Mouse (Mus musculus) forebrain, postnatal 0 days (tissue): ENCODE results near the gene Cops7a. TPM values are rescaled to one million over a fixed set of nuclear protein-coding genes. Genes with fewer than 3 reads are reported as not detected.

Source experiments
- ATAC-seq: fragments of 200-750 bp; cut with Nextera tagmentation; 2 replicates; pipeline ENCODE4 v1.8.0; 2017; ENCODE audit warnings: mild to moderate bottlenecking, moderate library complexity
- DNase-seq: peaks from one replicate; pipeline ENCODE4 v3.0.0-alpha.2; 2015
- H3K27ac ChIP-seq: fragments of 300-500 bp; sonication (generic); 2 replicates; pipeline ENCODE4 v1.5.1; 2014; ENCODE audit warnings: low read depth, mild to moderate bottlenecking, antibody characterized with exemption, low read length, moderate library complexity, mixed read lengths
- H3K27me3 ChIP-seq: fragments of 300-500 bp; sonication (generic); 2 replicates; pipeline ENCODE4 v1.6.1; 2014; ENCODE audit warnings: mild to moderate bottlenecking, low read length, mixed read lengths; ENCODE audit not compliant: insufficient read depth
- H3K36me3 ChIP-seq: fragments of 300-500 bp; sonication (generic); 2 replicates; pipeline ENCODE4 v1.6.1; 2014; ENCODE audit warnings: mild to moderate bottlenecking, moderate library complexity; ENCODE audit not compliant: insufficient read depth
- H3K4me1 ChIP-seq: fragments of 300-500 bp; sonication (generic); 2 replicates; pipeline ENCODE4 v1.6.1; 2014; ENCODE audit warnings: antibody characterized with exemption; ENCODE audit not compliant: insufficient read depth
- H3K4me2 ChIP-seq: fragments of 300-500 bp; sonication (generic); 2 replicates; pipeline ENCODE4 v1.6.1; 2014; ENCODE audit warnings: low read depth, mild to moderate bottlenecking, moderate library complexity
- H3K4me3 ChIP-seq: fragments of 300-500 bp; sonication (generic); 2 replicates; pipeline ENCODE4 v1.5.1; 2014; ENCODE audit warnings: low read depth, low read length, mixed read lengths
- H3K9ac ChIP-seq: fragments of 300-500 bp; sonication (generic); 2 replicates; pipeline ENCODE4 v1.6.1; 2014; ENCODE audit warnings: mild to moderate bottlenecking
- H3K9me3 ChIP-seq: fragments of 300-500 bp; sonication (generic); 2 replicates; pipeline ENCODE4 v1.6.1; 2016; ENCODE audit warnings: low read length
- CTCF ChIP-seq: sonication (generic); IDR thresholded peaks from 2 replicates; pipeline ENCODE4 v1.5.1; 2016; ENCODE audit warnings: antibody characterized with exemption, control low read depth, low read depth
- WGBS: fragments of 180-500 bp; shearing (Covaris S2); extraction: QIAGEN DNeasy Blood & Tissue Kit; methylation state at CpG from one replicate; pipeline ENCODE4 v1.1.7; 2014; 5-methylcytosine and 5-hydroxymethylcytosine counted together
- polyA plus RNA-seq: library from polyadenylated mRNA; unstranded; fragments of >200 nt; fragmentation: Nextera tagmentation; extraction: Ambion mirVana; gene quantifications from 2 replicates; pipeline ENCODE4 v1.2.1, GENCODE M21; 2015
- total RNA-seq: library from RNA; depleted of rRNA; stranded (reverse); fragments of >200 nt; gene quantifications from 2 replicates; pipeline ENCODE4 v1.2.3, GENCODE M21; 2014

Cops7a gene
- total and polyA plus RNA-seq, 2 experiments from 2014 or later: 87.8 to 117 TPM

DNA sequence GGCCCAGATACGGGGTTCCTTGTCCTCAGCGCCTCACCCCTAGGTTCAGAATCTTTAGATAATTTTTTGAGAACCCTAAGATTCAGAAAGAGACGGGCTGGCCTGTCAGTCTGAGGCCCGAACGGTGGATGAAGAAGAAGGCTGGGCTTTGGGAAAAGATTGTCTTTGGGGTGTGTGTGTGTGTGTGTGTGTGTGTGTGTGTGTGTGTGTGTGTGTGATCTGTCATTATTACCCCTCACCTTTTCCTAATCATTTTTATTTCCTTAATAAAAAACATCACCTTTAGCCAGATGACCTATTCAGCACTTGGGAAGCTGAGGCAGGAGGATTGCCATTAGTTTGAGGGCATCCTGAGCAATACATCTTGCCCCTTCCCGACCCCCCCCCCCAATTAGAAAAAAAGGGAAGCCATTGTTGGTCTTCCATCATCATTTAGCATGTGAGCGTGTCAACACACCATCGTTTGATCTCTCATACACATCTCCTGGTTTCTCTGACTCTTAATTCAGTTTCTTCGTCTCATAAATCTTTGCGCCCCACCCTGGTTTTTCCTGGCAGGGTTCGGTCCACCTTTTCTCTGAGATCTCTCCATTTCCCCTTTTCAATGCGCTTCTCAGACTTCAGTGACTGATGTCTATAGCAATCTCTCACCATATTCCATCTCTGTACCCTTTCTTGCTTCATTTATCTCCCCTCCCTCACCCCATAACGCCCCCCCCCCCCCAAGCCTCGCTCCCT is 46.3 kb downstream of the Cops7a start:
- H3K4me2 ChIP-seq: peak overlapping the region; percentile 96
- peak overlapping the region; percentile 100 for H3K27ac ChIP-seq
- no peaks in the 10 kb centered on the region for H3K9me3 ChIP-seq
- H3K4me1 ChIP-seq: peaks cover 15% of the 10 kb centered on the region; the same call in 1 of the 2 replicates
- peaks cover 8% of the 10 kb centered on the region for H3K36me3 ChIP-seq
- no peaks in the 10 kb centered on the region for H3K27me3 ChIP-seq
- DNase-seq: no peak
- peak overlapping the region; percentile 100 for H3K9ac ChIP-seq
- peak overlapping the region; percentile 100 for H3K4me3 ChIP-seq
- ATAC-seq: no peak
- no peak for TF ChIP-seq CTCF
- 13% methylated on average over 13 of the region's 14 CpGs for WGBS

DNA sequence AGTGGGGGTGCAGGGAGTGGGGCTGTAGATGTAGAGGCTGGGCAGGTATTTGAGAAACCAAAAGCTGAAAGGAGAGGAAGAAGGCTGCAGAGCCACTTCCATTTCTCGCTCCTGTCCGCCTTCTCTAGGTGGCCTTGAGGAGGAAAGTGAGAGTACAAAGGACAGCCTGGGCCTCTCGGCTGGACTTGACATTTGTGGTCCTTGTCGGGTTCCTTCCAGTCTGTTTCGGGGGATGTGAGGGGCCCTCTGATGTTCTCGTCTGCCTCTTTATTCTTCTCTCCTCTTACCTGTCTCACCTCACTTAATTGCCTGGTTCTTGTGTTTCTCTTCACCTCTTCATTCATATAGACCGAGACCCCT is 47.0 kb downstream of the Cops7a start:
- Histone ChIP-seq H3K27me3 (no peaks in the 10 kb centered on the region), H3K9me3 (no peaks in the 10 kb centered on the region), H3K27ac (peak overlapping the region; percentile 100), H3K4me2 (peak overlapping the region; percentile 96), H3K36me3 (peaks cover 14% of the 10 kb centered on the region), H3K4me3 (peak overlapping the region; percentile 100), H3K9ac (peak overlapping the region; percentile 100), H3K4me1 (peaks cover 15% of the 10 kb centered on the region; the same call in 1 of the 2 replicates)
- no peak for DNase-seq
- WGBS: 6% methylated on average over 7 of the region's 7 CpGs
- no peak for TF ChIP-seq CTCF
- no peak for ATAC-seq

DNA sequence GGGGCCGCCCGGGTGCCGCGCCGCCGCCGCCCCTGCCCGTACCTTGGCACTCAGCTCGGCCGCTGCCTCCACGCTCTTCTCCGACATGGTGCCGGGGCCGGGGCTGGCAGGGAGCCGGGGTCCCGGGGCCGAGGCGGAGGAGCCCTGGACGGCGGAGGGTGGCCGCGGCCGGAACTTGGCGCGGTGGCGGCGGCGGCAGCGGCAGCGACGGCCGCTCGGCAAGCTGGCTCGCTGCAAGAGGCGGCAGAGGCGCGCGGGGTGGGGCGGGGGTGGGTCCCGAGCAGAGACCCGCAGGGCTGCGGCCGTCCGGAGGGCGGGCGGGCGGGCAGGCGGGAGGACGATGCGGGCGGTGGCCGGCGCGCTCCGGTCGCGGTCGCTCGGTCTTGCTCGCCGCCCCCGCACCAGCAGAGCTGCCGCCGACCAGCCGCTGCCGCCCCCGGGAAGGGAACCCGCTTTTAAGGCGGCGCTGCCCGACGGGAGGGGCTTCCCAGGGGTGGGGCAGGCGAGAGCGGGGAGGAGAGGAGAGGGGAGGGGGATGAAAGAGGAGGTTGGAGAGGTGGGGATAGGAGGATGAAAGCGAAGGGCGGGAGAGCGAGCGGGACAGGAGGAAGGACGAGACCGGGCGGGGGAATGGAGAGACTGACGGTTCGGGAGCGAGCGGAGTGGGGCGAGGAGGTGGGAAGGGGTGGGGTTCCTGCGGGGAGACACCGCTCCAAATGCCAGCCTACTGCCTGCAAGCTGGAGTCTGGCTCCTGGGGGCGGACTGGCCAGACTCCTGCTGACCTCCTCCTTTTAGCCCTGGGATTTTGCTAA is 47.6 kb downstream of the Cops7a start:
- Histone ChIP-seq H3K4me3 (peak overlapping the region; percentile 100), H3K4me2 (peak overlapping the region; percentile 96), H3K27me3 (no peaks in the 10 kb centered on the region), H3K9ac (peak overlapping the region; percentile 100), H3K4me1 (peaks cover 15% of the 10 kb centered on the region; the same call in 1 of the 2 replicates), H3K36me3 (peaks cover 20% of the 10 kb centered on the region), H3K9me3 (no peaks in the 10 kb centered on the region), H3K27ac (peak overlapping the region; percentile 100)
- ATAC-seq (peak; percentile 74), DNase-seq (peak; percentile 95)
- 3% methylated on average over 35 of the region's 89 CpGs for WGBS
- TF ChIP-seq CTCF: no peak

DNA sequence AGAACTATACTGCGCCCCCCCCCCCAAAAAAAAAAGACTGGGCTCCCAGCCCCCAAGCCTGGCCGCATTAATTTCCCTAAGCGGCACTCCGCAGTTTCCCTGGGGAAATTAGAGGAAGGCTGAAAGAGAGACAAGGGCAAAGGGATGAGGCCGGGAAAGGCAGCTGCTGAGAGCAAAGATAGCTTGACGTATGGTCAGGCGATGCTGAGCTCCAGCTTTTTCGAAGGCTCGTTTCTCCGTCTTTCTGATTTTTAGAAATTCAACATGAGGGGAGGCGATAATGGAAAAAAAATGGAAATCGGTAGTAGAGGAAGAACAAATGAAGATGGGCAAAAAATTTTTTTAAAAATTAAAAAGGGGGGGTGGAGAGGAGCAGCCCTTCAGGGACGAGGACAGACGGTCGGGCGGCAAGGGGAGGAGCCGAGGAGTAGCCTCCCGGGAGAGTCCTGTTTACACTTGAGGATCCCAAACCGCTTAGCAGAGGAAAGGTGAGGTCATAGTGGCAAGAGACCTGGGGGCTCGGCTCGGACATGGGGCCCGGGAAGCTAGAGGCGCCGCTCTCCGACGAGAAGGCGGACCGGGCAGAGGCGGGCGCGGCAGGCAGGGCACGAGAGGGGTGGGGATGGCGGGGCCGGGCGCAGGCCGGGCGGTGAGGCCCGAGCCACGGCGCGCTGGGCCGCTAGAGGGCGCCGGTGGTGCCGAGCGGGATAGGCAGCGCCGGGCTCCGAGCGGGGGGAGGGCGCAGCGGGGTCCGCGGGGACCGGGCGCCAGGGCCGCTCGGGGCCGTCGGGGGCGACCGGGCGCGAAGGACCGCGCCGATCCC is 48.4 kb downstream of the Cops7a start:
- peak; percentile 65 for ATAC-seq
- TF ChIP-seq CTCF: peak; percentile 69
- peak overlapping the region; percentile 100 for H3K27ac ChIP-seq
- H3K4me3 ChIP-seq: peak overlapping the region; percentile 100
- no peaks in the 10 kb centered on the region for H3K9me3 ChIP-seq
- peak overlapping the region; percentile 100 for H3K9ac ChIP-seq
- H3K4me1 ChIP-seq: peaks cover 15% of the 10 kb centered on the region; the same call in 1 of the 2 replicates
- no peaks in the 10 kb centered on the region for H3K27me3 ChIP-seq
- H3K4me2 ChIP-seq: peak overlapping the region; percentile 96
- 1% methylated on average over 47 of the region's 67 CpGs for WGBS
- DNase-seq: peak; percentile 91
- H3K36me3 ChIP-seq: peaks cover 23% of the 10 kb centered on the region

DNA sequence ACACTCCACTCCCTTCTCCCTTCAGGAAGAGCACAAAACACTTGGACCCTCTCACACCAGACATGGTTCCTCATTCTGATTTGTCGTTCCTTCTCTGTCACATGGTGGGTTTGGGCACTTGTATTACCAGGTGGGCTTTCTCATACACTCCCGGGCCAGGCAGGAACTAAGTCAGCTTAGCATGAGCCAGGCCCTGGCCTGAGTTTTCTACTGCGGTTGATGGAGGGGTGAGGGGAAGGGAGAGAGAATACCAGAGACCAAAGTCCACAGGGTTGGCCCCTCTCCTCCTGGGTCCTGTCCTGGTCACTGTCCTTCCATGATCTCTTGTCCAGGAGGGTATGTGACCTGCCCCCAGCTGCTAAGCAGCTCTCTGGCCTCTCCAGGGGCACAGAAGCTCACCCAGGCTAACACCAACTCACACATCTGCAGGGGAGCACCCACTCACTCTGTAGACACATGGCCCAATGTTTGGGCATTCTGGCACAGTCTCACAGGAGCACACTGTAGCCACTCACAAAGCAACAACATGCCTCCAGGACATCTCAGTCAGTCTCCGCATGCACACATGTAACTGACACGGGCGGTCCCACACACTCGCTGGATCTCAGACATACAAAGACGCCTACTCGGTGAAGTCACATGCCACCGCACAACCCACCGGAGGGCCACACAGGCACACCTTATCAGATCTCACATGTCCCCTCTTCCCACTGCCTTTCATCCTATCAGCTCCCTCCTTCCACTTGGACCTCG is 49.2 kb downstream of the Cops7a start:
- peak; percentile 67 for DNase-seq
- H3K27me3 ChIP-seq: no peaks in the 10 kb centered on the region
- under 1% methylated on average over 12 of the region's 12 CpGs for WGBS
- H3K36me3 ChIP-seq: peaks cover 23% of the 10 kb centered on the region
- H3K27ac ChIP-seq: peak overlapping the region; percentile 100
- peak overlapping the region; percentile 100 for H3K4me3 ChIP-seq
- peak overlapping the region; percentile 96 for H3K4me2 ChIP-seq
- TF ChIP-seq CTCF: peak; percentile 0; the same call in 1 of the 2 replicates
- ATAC-seq: no peak
- H3K9me3 ChIP-seq: no peaks in the 10 kb centered on the region
- peak overlapping the region; percentile 100 for H3K9ac ChIP-seq
- peaks cover 14% of the 10 kb centered on the region; the same call in 1 of the 2 replicates for H3K4me1 ChIP-seq
